Mouse (Mus musculus): ENCODE data around the gene Tulp3.

DNA sequence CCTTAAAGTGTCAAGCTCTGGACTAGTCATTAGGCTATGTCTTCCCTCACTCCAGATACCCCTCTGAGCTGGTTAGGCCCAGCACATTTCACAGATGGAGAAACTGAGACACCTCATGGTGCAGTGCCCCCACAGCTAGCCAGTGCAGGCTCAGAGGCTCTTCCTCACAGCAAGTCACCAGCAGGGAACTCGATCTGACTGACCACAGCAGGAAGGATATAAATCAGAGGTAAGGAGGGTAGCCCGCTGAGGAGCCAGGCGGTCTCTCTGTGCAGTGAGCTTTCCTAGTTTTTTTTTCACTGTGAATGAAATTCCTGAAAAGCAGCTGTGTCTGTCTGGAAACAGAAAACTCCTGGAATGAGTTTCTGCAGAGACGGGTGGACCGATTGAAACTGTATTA lies 76.0 kb downstream of the Tulp3 start:
- no peak for TF ChIP-seq POLR2A (IDR thresholded peaks at IDR 0.05; ENCODE audit: control insufficient read depth, low read depth, low read length)
- TF ChIP-seq CTCF (IDR thresholded peaks at IDR 0.05; ENCODE audit: control insufficient read depth, insufficient read depth, insufficient replicate concordance, low read depth, low read length), result no peak

Measured in testis, adult 2 months (tissue).